Mouse (Mus musculus) c-Kit-positive CD71-negative TER-119-negative erythroid progenitor cells, embryonic 14.5 days (primary cell): Measurements from ENCODE around the gene Pip5kl1.

Source experiments
- DNase-seq: peaks from one replicate; pipeline ENCODE4 v3.0.0-alpha.2; 2013; ENCODE audit warnings: low read depth

The Pip5kl1 gene

DNA sequence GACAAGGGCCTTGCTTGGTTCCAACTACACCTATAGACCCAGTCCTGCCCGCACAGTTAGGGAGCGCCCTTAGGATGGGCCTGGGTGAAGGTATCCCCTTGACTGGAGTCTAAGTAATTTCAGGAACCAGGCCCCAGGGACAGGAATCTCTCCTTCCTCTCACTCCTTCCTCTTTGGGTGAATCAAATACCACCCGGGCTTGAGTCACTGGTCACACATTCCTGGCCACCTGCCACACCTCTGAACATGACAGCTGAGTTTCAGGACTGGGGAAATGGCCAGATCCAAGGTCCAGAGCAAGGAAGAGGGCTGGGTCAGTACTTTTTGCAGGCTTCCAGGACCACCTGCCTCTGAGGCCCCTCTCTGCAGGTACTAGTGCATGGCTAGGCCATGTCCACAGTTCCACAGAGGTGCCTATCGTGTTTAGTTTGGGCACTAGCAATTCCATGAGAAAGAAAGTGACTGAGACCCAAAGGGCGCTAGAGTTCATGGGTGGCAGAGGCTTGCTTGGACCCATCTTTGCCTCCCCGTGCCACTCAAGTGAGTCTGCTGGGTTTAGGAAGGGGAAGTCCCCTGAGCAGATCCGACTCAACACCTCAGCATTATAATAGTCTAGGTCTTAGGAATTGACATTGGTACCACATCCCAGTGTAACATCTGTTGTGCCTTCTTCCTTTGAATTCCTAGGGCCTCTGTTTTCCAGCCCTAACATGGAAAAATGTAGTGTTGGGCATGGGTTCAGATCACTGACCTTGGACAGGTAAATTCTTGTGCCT lies 26.4 kb upstream of the Pip5kl1 start:
- no peak for DNase-seq

DNA sequence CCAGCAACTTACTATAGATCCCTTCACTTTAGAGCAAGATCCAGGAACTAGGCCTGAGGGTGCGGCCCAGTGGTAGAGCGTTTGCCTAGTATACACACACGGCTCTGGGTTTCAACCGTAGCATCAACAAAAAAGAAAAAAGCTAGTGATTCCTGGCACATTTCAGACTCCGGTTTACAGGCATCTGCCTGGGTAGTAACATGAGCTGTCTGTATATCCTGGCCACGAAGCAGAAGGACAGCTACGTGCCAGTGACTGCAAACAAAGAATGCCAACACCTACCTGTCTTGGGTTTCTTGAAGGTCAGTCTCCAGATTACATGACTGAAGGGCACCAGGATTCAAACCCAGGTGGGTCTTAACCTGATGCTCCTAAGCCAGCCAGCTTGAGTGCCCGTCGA lies 25.4 kb upstream of the Pip5kl1 start:
- DNase-seq: no peak

DNA sequence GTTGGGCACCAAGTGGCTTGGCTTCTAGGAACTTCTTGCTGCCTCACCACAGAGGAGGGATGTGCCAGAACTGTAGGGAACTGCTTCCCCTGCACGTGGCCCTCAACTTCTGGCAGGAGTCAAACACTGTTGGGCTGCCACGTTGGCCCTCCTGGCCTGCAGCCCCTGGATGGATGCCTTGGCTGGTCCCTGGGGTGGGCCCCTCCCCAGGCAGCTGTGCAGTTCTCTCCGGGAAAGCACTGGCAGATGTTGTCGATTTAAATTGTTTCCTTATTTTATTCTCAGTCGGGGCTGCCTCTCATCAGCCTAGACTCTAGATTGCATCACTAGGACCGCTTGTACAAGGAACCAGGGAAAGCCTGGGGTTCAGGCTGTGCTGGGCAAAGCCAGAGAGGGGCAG lies 24.8 kb upstream of the Pip5kl1 start:
- DNase-seq: no peak

DNA sequence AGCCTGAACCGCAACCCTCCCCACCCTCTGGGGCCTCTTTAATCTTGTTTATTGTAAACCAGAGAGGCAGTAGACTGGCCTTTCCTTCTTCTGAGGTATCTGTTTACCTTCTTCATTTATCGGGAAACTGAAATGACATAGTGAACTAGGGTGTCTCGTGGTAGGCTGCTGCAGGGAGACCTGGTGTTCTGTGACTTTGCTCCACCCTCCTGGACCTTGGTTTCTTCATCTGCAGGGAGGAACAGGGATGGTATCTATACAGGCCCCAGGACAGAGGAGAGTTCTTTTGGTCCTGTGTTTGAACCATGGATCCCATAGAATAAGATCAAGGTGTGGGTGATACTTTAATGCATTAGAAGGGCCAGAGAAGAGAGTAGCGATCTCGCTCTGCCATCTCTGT lies 23.4 kb upstream of the Pip5kl1 start:
- DNase-seq: no peak

DNA sequence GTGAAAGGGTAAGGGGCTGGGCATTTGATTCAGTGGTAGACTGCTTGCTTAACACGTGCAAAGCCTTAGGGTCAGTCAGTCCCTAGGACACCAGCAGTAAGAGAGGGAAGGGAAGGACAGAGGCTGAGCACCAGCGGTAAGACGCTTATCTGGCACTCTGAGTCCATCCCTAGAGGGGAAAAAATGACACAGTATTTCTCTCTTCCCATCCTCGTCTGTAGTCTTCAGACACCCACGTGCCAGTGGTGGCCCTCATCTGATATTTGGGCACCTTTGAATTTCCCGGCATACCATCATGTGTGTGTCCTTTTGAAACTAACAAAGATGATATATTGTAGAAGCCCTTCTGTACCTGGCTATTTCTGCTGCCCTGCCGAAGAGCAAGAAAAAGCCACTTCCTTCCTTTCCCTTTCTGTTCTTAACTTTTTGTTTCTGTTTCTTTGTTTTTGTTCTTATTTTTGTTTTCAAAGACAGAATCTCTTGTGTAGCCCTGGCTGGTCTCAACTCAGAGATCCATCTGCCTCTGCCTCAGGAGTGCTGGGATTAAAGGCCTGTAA lies 20.9 kb upstream of the Pip5kl1 start:
- DNase-seq: no peak

DNA sequence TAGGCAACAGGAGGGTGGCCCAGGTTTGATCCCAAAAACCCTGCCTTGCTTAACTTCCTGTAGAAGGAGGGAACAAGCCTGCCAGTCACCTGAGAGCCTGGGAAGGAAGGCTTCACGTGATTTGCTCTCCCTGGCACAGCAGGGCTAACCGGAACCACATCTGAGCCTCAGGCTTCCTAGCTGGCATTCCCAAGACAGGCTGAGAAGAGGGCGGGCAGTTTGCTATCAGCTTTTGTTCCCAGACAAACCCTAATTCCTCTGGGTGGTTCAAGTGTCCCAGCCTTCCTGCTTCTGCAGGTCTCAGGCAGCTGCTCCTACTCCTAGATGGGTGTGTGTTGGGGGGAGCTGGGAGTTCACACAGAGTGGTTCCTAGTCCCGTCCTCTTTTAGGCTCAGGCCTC lies 19.1 kb upstream of the Pip5kl1 start:
- DNase-seq: no peak

DNA sequence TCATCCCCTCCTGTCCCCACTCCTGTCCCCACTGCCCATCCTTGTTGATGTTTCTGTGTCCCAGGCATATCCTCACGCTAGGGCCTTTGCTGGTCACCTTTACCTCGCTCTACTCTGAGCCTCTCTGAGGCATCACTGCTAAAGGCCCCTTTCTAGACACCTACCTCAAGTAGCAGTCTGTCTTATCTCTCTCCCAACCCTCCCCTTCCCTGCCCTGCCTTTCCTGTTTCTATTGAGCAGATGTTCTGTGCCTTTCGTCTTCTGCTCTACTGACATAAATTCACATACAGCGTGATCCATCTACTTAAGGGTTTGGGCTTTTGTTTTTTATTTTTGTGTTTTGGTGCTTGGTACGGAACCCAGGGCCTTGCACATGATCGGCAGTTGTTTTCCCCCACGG lies 18.6 kb upstream of the Pip5kl1 start:
- DNase-seq: no peak

DNA sequence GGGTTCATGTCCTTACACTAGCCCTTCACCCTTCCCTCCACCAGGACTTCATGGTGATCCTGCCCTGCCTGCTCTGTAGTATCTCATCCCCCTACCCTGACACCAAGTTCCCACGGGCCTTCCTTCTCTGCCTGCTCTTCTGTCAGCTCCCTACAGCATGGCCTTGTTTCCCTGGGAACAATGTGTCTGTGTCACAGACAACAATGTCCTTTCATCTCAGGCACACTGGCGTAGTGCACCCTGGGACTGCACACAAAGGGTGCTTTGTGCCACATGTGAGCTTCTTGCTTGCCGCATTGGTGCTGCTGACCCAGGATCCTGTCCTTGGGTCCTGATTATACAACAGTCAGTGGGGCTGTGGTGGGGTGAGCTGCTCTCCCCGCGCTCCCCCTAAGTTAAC lies 15.0 kb upstream of the Pip5kl1 start:
- no peak for DNase-seq

DNA sequence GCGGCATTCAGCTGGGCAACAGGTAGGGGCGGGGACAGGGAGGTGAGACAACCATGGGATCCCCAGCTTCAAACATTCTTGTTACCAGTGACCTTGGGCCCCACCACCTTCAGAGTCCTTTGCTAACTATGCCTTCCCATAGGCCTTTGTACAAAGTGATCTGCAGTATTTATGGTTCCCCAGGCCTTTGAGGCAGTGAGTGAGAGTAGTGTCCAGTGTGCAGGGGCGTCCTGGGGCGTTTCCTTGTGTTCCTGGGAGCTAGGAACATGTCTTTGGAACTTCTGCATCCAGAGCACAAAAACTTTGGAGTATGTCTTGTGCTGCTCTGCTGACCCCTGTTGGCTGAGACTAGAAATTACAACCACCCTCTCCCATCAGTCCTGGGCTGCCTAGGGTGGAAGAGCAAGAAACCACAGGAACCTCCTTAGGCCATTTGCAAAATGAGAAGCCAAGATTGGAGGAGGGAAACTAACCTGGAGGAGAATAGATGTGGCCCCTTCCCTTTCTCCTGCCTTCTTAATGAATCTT lies 8.0 kb upstream of the Pip5kl1 start:
- peak; percentile 68 for DNase-seq

DNA sequence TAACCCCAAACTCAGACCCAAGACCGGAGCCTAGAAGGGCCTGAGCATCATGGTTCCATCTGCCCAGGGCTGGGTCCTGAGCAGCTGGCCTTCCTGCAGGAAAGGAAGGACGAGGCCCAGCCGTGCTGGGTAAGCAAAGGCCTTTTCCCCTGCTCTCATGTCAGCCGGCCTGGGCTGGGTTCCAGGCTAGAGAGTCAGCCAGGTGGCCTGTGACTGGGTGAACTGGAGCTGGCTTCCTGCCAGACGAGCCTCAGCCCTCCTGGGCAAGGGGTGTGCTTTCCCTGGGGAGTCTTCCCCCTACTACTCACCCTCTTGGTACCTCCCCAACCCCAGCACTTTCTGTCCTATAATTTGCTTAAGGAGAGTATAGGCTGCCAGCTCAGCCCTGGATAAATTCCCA lies 6.4 kb upstream of the Pip5kl1 start:
- no peak for DNase-seq

DNA sequence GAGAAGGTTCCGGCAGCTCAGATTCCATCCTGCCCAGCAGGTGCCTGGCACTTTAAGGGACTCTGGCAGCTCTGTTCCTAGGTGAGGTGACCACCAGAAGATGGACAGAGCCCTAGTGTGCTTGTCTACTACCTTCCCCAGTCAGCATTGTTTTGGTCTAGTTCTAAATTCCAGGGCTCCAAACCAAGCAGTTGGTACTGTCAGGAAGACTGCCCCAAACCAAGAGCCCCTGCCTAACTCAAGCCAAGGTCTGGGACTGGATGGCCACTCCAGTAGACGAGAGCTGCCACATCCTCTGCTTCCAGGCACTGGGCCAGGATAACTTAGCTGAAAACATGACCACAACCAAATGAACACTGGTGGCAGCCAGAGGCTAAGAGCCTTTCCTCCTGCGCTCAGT lies 5.7 kb upstream of the Pip5kl1 start:
- DNase-seq: no peak

DNA sequence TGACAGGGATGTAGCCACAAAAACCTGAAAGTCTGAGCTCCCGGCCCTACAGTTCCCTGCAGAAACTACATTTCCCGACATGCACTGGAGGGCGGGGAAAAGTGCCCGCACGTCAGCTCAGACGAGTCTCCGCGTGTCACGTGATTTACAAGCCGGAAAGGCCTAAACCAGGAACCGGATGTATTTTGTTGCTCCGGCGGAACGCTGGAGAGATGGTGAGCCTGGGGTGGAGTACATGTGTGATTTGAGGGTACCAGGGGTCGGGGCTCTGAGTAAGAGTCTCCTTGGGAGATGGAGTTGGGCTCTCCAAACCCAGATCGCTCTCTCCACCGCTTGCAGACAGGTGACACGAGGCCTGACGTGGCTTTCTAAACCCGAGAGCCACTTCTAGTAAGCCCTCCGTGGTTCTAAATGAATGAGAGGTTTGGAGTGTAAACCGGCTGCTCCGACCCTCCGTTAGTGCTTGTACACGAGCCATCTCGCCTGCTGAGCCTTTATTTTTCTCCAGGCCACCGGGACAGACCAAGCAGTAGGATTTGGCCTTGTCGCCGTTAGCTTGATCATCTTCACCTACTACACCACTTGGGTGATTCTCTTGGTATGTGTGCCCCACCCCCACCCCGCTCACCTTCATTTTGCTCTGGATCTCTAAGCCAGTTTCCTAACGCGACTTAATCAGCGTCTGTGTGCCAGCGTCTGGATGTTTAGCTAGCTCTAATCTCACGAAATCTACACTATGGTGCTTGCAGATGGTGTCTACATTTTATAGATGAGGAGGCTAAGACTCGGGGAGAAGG lies 3.7 kb upstream of the Pip5kl1 start, which contains the start of gene Dpm2:
Gene Dpm2, plus strand, starts transcription at position 161 of the 797 bp plus-strand sequence.
- peak; percentile 90 for DNase-seq

DNA sequence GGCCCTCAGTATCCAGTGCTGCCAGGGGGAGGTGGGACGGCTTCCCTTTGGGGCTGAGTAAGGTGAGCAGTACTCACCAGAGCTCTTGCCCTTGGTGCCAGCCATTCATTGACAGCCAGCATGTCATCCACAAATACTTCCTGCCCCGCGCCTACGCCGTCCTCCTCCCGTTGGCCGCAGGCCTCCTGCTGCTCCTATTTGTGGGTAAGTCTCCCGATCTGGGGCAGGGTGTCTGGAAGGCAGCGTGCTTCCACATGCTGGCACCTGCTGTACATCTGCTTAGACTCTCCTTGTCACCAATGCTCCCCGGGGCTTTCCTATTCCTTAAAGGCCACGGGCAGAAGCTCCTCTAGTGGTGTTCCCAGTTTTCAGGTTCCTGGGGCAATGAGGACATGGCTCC lies 2.4 kb upstream of the Pip5kl1 start:
- DNase-seq: no peak

DNA sequence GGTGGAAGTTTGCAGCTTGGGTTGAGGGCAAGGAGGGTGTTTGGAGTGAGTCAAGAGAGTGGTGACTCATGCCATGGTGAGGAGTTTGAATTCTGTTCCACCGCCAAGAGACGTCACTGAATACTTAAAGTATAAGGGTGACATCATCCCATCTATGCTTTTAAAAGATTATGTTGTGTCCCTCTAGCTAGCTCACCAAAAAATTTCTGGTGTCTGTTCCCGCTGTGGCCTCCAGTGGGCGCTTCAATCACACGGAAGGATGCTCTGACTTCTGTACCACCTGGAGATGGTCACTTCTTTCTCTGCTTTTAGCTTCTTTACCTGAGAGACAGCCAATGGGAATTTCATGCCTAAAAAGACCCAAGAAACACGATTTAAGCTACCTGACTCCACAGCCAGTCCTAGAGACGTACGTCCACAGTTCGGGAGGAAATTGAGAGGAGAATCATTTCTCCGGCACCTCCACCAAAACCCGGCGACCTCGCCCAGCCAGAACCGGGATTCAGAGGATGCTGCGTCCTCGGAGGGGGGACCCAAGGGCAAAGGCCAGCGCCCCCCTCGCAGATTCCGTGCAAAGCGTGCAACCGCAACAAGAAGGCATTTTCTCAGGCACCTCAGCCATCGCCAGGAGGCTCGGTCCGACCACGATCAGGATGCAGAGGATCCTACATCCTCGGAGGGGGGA lies 446 bp downstream of the Pip5kl1 start:
- peak; percentile 65 for DNase-seq

DNA sequence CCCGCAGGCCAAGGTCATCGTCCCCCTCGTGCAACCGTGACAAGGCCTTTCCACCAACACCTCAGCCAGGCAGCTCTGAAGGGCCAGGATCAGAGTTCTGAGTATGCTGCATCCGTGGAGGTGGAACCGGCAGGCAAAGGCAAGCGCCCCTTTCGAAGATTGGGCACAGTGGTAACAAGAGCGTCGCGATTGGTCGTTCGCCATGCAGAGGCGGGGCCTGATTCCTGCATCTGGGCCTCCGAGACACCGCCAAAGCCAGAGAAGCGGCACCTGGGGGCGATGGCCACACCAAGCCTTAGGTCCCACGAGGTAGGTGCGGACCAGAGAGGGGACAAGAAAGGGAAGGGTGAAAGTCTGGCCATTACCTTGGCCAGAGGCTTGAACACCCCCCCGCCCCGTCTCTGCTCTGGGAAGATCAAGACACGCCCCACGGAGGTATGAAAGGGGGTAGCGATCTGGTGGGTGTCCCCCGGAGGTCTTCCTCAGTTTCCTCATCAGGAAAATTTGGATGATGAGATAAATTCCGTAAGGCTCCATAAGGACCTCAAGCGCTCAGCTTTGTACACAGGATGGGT lies 1.1 kb downstream of the Pip5kl1 start, which contains the start of gene 9430097D07Rik:
Gene 9430097D07Rik, minus strand, starts transcription at position 99 of the 575 bp plus-strand sequence.
- DNase-seq: peak; percentile 31

DNA sequence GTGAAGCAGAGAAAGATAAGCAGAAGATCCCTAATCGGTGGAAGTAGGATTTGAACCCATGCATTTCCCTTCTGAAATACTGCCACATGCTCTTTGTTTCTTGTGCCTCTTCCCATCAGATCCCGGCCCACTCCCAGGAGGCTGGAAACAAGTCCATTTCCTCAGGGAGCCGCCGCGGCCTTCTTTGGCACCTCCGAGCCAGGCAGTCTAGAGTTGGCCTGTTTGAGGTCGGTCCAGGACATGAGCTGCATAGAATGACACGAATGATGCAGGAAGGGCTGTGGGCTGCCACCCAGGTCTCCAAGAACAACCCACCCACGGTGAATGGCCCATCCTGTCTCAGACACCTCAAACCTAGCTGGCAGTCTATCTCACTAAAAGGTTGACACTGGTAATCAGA lies 1.9 kb downstream of the Pip5kl1 start:
- no peak for DNase-seq

DNA sequence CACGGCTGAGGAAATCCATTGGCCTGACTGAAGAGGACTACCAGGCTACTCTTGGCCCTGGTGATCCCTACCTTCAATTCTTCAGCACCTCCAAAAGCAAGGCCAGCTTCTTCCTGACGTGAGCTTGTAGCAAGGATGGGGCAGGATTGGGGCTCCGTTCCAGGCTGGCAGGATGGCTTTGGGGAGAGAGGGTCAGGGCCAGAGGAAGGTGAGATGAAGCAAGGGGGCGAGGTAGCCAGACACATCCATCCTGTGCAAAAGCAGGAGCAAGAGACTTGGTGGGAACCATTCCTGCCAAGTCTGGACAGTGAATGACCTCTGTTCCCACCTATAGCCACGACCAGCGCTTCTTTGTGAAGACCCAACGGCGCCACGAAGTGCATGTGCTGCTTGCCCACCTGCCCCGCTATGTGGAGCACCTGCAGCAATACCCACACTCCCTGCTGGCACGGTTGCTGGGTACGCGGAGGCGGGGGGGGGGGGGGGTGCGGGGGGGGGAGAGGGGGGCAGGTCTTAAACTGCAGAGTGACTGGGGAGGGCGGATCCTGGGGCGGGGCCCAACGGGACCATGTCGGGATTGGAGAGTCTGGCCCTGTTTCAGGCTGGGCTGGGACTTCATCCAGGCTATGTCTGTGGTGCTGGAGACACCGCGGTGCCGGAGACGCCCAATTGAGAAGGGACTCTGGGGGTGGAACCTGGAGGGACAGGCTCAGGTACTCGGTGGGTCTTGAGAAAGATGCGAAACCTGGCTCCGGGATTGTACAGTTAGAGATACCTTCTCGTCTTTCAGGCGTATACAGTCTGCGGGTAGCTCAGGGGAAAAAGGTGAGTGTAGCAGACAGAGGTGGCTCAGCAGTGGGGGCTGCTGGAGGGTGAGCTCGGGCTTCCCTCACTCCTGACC lies 3.8 kb downstream of the Pip5kl1 start:
- no peak for DNase-seq

DNA sequence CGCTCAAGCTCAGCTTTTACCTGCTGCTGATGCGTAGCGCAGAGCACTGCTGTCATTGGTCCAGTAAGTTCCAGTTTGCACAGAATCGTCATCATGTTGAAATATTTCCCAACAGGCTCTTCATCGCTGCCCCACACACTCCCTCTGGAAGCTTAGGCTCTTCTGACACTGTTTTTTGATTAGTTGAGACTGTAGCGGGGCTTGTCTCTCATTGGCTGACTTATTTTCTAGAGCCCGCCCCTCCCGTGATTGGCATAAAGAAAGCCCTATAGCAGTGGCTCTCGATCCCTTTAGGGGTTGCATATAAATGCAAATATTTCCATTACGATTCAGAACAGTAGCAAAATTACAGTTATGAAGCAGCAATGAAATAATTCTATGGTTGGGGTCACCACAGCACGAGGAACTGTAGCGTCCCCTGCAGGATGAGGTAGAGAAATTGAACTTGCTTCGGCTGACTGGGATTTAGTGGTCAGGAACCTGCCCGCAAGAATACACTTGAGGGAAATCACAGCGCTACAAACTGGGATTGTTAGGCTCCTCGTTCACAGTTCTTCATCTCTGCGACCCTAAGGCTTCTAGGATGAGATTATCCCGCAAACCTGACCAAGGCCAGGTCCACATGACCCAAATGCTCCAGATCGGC lies 7.0 kb downstream of the Pip5kl1 start:
- no peak for DNase-seq

DNA sequence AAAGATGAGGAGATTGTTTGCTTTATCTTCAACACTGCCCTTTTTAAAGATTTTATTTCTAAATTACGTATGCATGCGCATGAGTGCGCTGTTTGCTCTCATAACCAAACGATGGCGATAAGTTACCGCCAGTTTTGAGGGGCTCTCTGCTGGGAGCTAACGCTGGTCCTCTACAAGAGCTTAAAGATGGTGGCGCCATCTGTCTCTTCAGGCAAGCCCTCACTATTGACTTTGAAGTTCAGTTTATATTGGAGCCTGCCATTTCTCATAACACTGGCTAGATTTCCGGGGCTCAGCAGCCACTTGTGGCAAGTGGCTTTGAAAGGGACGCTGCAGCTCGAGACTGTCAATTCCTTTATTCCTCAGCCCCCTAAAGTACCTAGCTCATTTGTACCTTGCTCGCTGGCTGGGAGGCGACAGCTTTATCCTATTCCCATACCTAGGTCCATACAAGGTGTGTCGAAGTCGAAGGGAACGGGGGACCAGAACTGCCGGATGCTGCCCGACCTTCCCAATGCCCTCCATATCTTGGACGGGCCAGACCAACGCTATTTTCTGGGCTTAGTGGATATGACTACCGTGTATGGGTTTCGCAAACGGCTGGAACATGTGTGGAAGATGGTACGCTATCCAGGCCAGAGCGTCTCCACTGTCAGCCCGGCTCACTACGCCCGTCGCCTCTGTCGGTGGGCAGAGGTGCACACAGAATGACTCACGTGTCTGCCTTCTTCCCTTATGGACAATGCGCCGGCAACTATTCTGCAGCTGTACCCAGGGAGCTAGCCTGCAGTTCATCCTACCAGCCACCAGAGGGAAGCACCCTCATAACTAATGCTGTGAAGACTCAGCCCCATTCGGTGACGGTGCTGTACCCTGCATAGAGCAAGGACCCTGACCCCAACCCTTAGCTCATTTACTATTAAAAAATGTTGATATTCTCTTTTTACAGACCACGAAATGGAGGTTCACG lies 8.5 kb downstream of the Pip5kl1 start:
- DNase-seq: peak; percentile 86
